Mouse (Mus musculus): Measurements from ENCODE around the gene Acss1. TPM values are rescaled to one million over a fixed set of nuclear protein-coding genes. Genes with fewer than 3 reads are reported as not detected.

Acss1 gene
- total and polyA plus RNA-seq, 2 experiments from 2014 or later = 18.5 to 59.2 TPM

GRCm38 (mm10) chr2:150645225-150645624 is 23.1 kb downstream of the Acss1 start:
- Histone ChIP-seq H3K27me3 (ENCODE audit: control insufficient read depth, insufficient read depth, low read length) (no peaks in the 10 kb centered on the region), H3K4me3 (ENCODE audit: low read depth, low read length) (no peak overlapping the region), H3K4me2 (ENCODE audit: low read depth, low read length) (no peak overlapping the region), H3K9ac (replicated peaks; ENCODE audit: low read depth, low read length) (no peak overlapping the region), H3K9me3 (replicated peaks; ENCODE audit: control insufficient read depth, low read length) (no peaks in the 10 kb centered on the region), H3K4me1 (ENCODE audit: control insufficient read depth, insufficient read depth) (no peaks in the 10 kb centered on the region), H3K27ac (ENCODE audit: low read depth) (no peak overlapping the region), H3K36me3 (replicated peaks; ENCODE audit: control insufficient read depth, insufficient read depth, low read length) (no peaks in the 10 kb centered on the region)
- no peak for ATAC-seq (ENCODE audit: insufficient read depth, low read depth)
- no peak for DNase-seq (ENCODE audit: low spot score)
- TF ChIP-seq CTCF (IDR thresholded peaks at IDR 0.05; ENCODE audit: low read depth) (no peak), EP300 (IDR thresholded peaks at IDR 0.05; ENCODE audit: low read depth) (no peak)
- WGBS = 85% methylated on average over 4 of the region's 4 CpGs

- DNase-seq (ENCODE audit: low spot score) (no peak), ATAC-seq (ENCODE audit: insufficient read depth, low read depth) (no peak)
- TF ChIP-seq CTCF (IDR thresholded peaks at IDR 0.05; ENCODE audit: low read depth) (no peak), EP300 (IDR thresholded peaks at IDR 0.05; ENCODE audit: low read depth) (no peak)
- WGBS = 65% methylated on average over 8 of the region's 8 CpGs
- Histone ChIP-seq H3K27ac (ENCODE audit: low read depth) (no peak overlapping the region), H3K4me1 (ENCODE audit: control insufficient read depth, insufficient read depth) (no peaks in the 10 kb centered on the region), H3K4me3 (ENCODE audit: low read depth, low read length) (no peak overlapping the region), H3K27me3 (ENCODE audit: control insufficient read depth, insufficient read depth, low read length) (no peaks in the 10 kb centered on the region), H3K9me3 (replicated peaks; ENCODE audit: control insufficient read depth, low read length) (no peaks in the 10 kb centered on the region), H3K4me2 (ENCODE audit: low read depth, low read length) (no peak overlapping the region), H3K9ac (replicated peaks; ENCODE audit: low read depth, low read length) (no peak overlapping the region), H3K36me3 (replicated peaks; ENCODE audit: control insufficient read depth, insufficient read depth, low read length) (no peaks in the 10 kb centered on the region)
Measured at GRCm38 (mm10) chr2:150643726-150644415, 24.4 kb downstream of the Acss1 start.

- Histone ChIP-seq H3K4me1 (ENCODE audit: control insufficient read depth, insufficient read depth) (no peaks in the 10 kb centered on the region), H3K4me2 (ENCODE audit: low read depth, low read length) (no peak overlapping the region), H3K27ac (ENCODE audit: low read depth) (no peak overlapping the region), H3K9ac (replicated peaks; ENCODE audit: low read depth, low read length) (no peak overlapping the region), H3K4me3 (ENCODE audit: low read depth, low read length) (no peak overlapping the region), H3K36me3 (replicated peaks; ENCODE audit: control insufficient read depth, insufficient read depth, low read length) (no peaks in the 10 kb centered on the region), H3K27me3 (ENCODE audit: control insufficient read depth, insufficient read depth, low read length) (no peaks in the 10 kb centered on the region), H3K9me3 (replicated peaks; ENCODE audit: control insufficient read depth, low read length) (no peaks in the 10 kb centered on the region)
- no peak for DNase-seq (ENCODE audit: low spot score)
- whole genome bisulfite sequencing = 79% methylated on average over 1 of the region's 1 CpGs
- no peak for ATAC-seq (ENCODE audit: insufficient read depth, low read depth)
- TF ChIP-seq CTCF (IDR thresholded peaks at IDR 0.05; ENCODE audit: low read depth) (no peak), EP300 (IDR thresholded peaks at IDR 0.05; ENCODE audit: low read depth) (no peak)
Measured at GRCm38 (mm10) chr2:150643166-150643565, 25.1 kb downstream of the Acss1 start.

GRCm38 (mm10) chr2:150638370-150638733 is 29.9 kb downstream of the Acss1 start:
- no peak for ATAC-seq (ENCODE audit: insufficient read depth, low read depth)
- TF ChIP-seq EP300 (IDR thresholded peaks at IDR 0.05; ENCODE audit: low read depth) = no peak
- TF ChIP-seq CTCF (IDR thresholded peaks at IDR 0.05; ENCODE audit: low read depth) = no peak
- no peak overlapping the region for H3K4me2 ChIP-seq (ENCODE audit: low read depth, low read length)

GRCm38 (mm10) chr2:150637702-150638369 is 30.5 kb downstream of the Acss1 start:
- TF ChIP-seq CTCF (IDR thresholded peaks at IDR 0.05; ENCODE audit: low read depth) (no peak), EP300 (IDR thresholded peaks at IDR 0.05; ENCODE audit: low read depth) (no peak)
- H3K36me3 ChIP-seq (replicated peaks; ENCODE audit: control insufficient read depth, insufficient read depth, low read length) = no peaks in the 10 kb centered on the region
- H3K27me3 ChIP-seq (ENCODE audit: control insufficient read depth, insufficient read depth, low read length) = no peaks in the 10 kb centered on the region
- H3K9me3 ChIP-seq (replicated peaks; ENCODE audit: control insufficient read depth, low read length) = 0 out of 2 replicates have a peak, but pooled peaks cover 4% of the 10 kb centered on the region
- no peaks in the 10 kb centered on the region for H3K4me1 ChIP-seq (ENCODE audit: control insufficient read depth, insufficient read depth)
- 72% methylated on average over 6 of the region's 6 CpGs for WGBS
- no peak overlapping the region for H3K4me3 ChIP-seq (ENCODE audit: low read depth, low read length)
- ATAC-seq (ENCODE audit: insufficient read depth, low read depth) (no peak), DNase-seq (ENCODE audit: low spot score) (no peak)
- H3K4me2 ChIP-seq (ENCODE audit: low read depth, low read length) = no peak overlapping the region
- H3K27ac ChIP-seq (ENCODE audit: low read depth) = no peak overlapping the region
- H3K9ac ChIP-seq (replicated peaks; ENCODE audit: low read depth, low read length) = no peak overlapping the region

More at GRCm38 (mm10) chr2:150638370-150638733, 29.9 kb downstream of the Acss1 start:
- no peak for DNase-seq (ENCODE audit: low spot score)
- Histone ChIP-seq H3K27ac (ENCODE audit: low read depth) (no peak overlapping the region), H3K9ac (replicated peaks; ENCODE audit: low read depth, low read length) (no peak overlapping the region), H3K9me3 (replicated peaks; ENCODE audit: control insufficient read depth, low read length) (0 out of 2 replicates have a peak, but pooled peaks cover 4% of the 10 kb centered on the region), H3K4me3 (ENCODE audit: low read depth, low read length) (no peak overlapping the region), H3K4me1 (ENCODE audit: control insufficient read depth, insufficient read depth) (no peaks in the 10 kb centered on the region), H3K27me3 (ENCODE audit: control insufficient read depth, insufficient read depth, low read length) (no peaks in the 10 kb centered on the region), H3K36me3 (replicated peaks; ENCODE audit: control insufficient read depth, insufficient read depth, low read length) (no peaks in the 10 kb centered on the region)
- WGBS = 45% methylated on average over 2 of the region's 2 CpGs
